Mouse (Mus musculus) activated CD4-positive, CD25-positive, alpha-beta regulatory T cell, adult 4 months (primary cell): ENCODE measurements around the gene Dcst1. TPM values are rescaled to one million over a fixed set of nuclear protein-coding genes. Genes with fewer than 3 reads are reported as not detected.

Source experiments
- ATAC-seq: one replicate; pipeline ENCODE4 v1.8.0; 2017
- polyA plus RNA-seq, 2 experiments: library from polyadenylated mRNA; unstranded; fragments of 100-300 nt; shearing (Covaris generic); gene quantifications; one replicate each; pipeline ENCODE4 v1.2.1; 2017

The Dcst1 gene
- polyA plus RNA-seq, 2 experiments from 2014 or later = 0.54 to 0.79 TPM

GRCm38 (mm10) chr3:89305551-89306325 is 59.3 kb downstream of the Dcst1 start:
- ATAC-seq = no peak

DNA sequence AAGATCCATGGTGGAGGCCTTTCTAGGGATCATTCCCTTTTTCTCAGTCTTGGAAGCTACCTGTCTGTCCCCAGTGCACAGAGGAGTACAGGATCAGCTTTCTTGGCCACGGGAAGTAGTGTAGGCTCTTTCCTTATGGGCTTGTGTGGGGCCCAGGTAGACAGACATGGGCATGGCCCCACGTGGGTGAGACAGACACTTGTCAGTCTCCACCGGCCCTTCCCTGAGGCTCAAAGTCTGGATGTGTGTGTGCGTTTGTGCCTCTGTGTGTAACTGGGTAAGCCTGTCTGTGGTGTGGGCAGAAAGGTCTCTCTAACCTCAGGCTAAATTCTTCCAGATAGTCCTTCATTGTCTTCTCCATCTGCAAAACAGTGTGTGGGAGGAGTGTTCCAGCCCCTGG is 59.9 kb downstream of the Dcst1 start:
- ATAC-seq = no peak

DNA sequence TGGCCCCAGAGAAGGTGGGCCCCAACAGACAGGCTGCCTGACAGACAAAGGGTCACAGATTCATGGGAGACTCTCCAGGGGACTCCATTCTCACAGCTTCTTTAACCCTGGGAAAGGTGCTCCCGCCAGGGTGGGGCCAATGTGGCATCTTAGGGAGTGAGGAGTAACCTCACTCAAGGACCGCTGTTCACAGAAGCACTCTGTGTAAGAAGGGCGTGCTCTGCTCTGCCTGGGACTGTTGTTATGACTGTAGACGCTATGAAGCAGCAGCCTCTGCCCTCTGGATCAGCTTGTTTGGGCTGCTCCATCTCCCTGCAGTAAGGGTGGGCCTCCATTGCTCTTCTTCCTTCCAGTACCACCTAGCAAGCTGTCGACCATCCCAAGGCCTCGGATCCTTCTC is 60.6 kb downstream of the Dcst1 start:
- no peak for ATAC-seq

GRCm38 (mm10) chr3:89300514-89300913 is 64.5 kb downstream of the Dcst1 start:
- ATAC-seq = no peak

Other genes starting within 250 kb of the Dcst1 start
- gene Pklr, start 229.1 kb downstream of the Dcst1 start, polyA plus RNA-seq = not detected
- under 1 TPM; 0.50 to 0.69 TPM for gene Hcn3, start 205.1 kb downstream of the Dcst1 start, polyA plus RNA-seq
- 10 to 100 TPM; 12.4 to 18.5 TPM for gene Clk2, start 200.5 kb downstream of the Dcst1 start, polyA plus RNA-seq
- 100 to 1,000 TPM; 160 to 182 TPM for gene Scamp3, start 187.8 kb downstream of the Dcst1 start, polyA plus RNA-seq
- gene Fam189b, start 182.1 kb downstream of the Dcst1 start, polyA plus RNA-seq = 100 to 1,000 TPM; 158 to 168 TPM
- 10 to 100 TPM; 72.1 to 75.6 TPM for gene Gba, start 162.3 kb downstream of the Dcst1 start, polyA plus RNA-seq
- 1 to 10 TPM in 1 of 2 experiments, under 1 TPM in 1; 0.22 to 2.4 TPM for gene Thbs3, start 150.1 kb downstream of the Dcst1 start, polyA plus RNA-seq
- 100 to 1,000 TPM in 1 of 2 experiments, 10 to 100 TPM in 1; 90.7 to 112 TPM for gene Mtx1, start 138.2 kb downstream of the Dcst1 start, polyA plus RNA-seq
- under 1 TPM; 0.88 to 0.97 TPM for gene Muc1, start 136.2 kb downstream of the Dcst1 start, polyA plus RNA-seq
- 100 to 1,000 TPM; 275 to 319 TPM for gene Krtcap2, start 119.3 kb downstream of the Dcst1 start, polyA plus RNA-seq
- gene Trim46, start 118.9 kb downstream of the Dcst1 start, polyA plus RNA-seq = 1 to 10 TPM; 2.1 to 3.4 TPM
- 100 to 1,000 TPM; 124 to 160 TPM for gene Dpm3, start 105.9 kb downstream of the Dcst1 start, polyA plus RNA-seq
- 100 to 1,000 TPM; 195 to 254 TPM for gene Slc50a1, start 94.7 kb downstream of the Dcst1 start, polyA plus RNA-seq
- not detected for gene Efna1, start 84.1 kb downstream of the Dcst1 start, polyA plus RNA-seq
- not detected for gene Efna3, start 42.3 kb downstream of the Dcst1 start, polyA plus RNA-seq
- under 1 TPM; 0.28 to 0.50 TPM for gene Efna4, start 27.2 kb downstream of the Dcst1 start, polyA plus RNA-seq
- 10 to 100 TPM in 1 of 2 experiments, 1 to 10 TPM in 1; 7.7 to 12.7 TPM for gene Adam15, start 15.3 kb downstream of the Dcst1 start, polyA plus RNA-seq
- gene Dcst2, start 3.3 kb downstream of the Dcst1 start, polyA plus RNA-seq = under 1 TPM in 1 of 2 experiments, not detected in 1; 0.15 TPM
- gene Zbtb7b, start 29.5 kb upstream of the Dcst1 start, polyA plus RNA-seq = 10 to 100 TPM; 13.2 to 16.5 TPM
- 1 to 10 TPM in 1 of 2 experiments, not detected in 1; 2.4 TPM for gene Lenep, start 37.5 kb upstream of the Dcst1 start, polyA plus RNA-seq
- gene Flad1, start 46.6 kb upstream of the Dcst1 start, polyA plus RNA-seq = 10 to 100 TPM; 37.7 to 45.7 TPM
- 10 to 100 TPM; 70.8 to 92.3 TPM for gene Cks1b, start 53.1 kb upstream of the Dcst1 start, polyA plus RNA-seq
- 10 to 100 TPM; 29.6 to 43.2 TPM for gene Shc1, start 53.2 kb upstream of the Dcst1 start, polyA plus RNA-seq
- gene Pygo2, start 65.0 kb upstream of the Dcst1 start, polyA plus RNA-seq = 1 to 10 TPM; 8.6 to 9.6 TPM
- gene Pbxip1, start 71.5 kb upstream of the Dcst1 start, polyA plus RNA-seq = 10 to 100 TPM; 35.6 to 47.3 TPM
- 10 to 100 TPM; 31.4 to 41.9 TPM for gene Pmvk, start 89.3 kb upstream of the Dcst1 start, polyA plus RNA-seq
- gene Kcnn3, start 154.9 kb upstream of the Dcst1 start, polyA plus RNA-seq = not detected